ENCODE assay signal across 14 mouse cellular contexts in the genomic region with DNA sequence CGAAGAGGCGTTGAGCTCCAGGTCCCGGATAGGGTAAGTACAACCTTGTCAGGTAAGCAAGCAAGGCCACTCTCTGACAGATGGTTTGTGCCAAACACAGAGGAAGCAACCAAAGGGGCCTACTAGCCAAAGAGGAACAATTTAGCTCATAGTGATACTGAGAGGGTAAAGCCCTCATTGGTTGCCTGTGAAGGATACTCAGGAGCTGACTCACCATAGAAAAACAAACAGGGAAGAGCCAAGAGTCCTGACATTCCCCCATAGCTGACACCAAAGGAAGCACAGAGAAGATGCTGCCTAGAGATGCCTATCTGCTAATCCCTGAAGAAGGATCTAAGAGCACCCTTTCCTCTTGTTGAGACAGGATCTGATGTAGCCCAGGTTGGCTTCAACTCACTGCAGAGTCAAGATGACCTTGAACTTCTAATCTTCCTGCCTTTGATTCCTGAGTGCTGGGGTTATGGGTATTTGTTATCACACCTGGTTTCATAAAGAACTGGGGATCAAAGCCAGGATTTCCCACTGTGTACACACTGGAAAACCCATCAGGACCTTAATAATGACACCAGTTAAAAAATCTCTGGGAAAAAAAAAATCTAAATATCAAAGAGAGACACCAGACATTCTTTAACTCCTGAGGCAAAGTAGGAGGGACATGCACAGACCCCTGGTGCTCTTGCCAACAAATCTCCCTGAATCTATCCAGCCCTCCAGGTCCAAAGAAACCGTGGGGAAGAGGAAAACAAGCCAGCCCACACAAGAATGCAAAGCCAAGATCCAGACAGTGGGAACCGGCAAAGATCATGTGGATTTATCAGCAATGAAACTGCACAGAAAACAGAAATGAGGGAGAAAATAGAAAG. TPM values are rescaled to one million over a fixed set of nuclear protein-coding genes. Genes with fewer than 3 reads are reported as not detected.
DNase-seq lines count a peak whose midpoint lies in the region; ATAC-seq and TF ChIP-seq lines count a peak whose summit lies in the region.
"Had no signal": no experiment of that assay in that cellular context is flagged by ENCODE, and none has a peak within 500 bp of the region (broad histone marks: within the 10 kb centered on the region; RNA-seq: fewer than 3 reads in every experiment).

No protein-coding gene starts in this region.

- peak overlapping the region; percentile 75 for H3K27ac ChIP-seq in kidney, embryonic 16.5 days (ENCODE audit: low read length)
- 0 out of 2 replicates have a peak overlapping the region, but pooled peaks have one; percentile 11 for H3K27ac ChIP-seq in limb, embryonic 14.5 days (replicated peaks; ENCODE audit: low read depth, low read length)
- H3K27ac ChIP-seq in hindbrain, embryonic 13.5 days: no peak overlapping the region
- H3K27ac ChIP-seq: neural tube, embryonic 15.5 days had no signal

- no peak overlapping the region for H3K4me3 ChIP-seq in kidney, embryonic 16.5 days (ENCODE audit: low read length)
- no peak overlapping the region for H3K4me3 ChIP-seq in limb, embryonic 14.5 days (replicated peaks; ENCODE audit: low read length)
- H3K4me3 ChIP-seq in hindbrain, embryonic 13.5 days: no peak overlapping the region
- H3K4me3 ChIP-seq: neural tube, embryonic 15.5 days had no signal

- no peak for ATAC-seq in kidney, embryonic 16.5 days (ENCODE audit: low FRiP score, low TSS enrichment)
- no peak for ATAC-seq in limb, embryonic 14.5 days (ENCODE audit: low FRiP score, low read depth)
- no peak for ATAC-seq in activated CD4-positive, CD25-positive, alpha-beta regulatory T cell, adult 4 months
- no peak for ATAC-seq in hindbrain, embryonic 13.5 days (ENCODE audit: low FRiP score)
- ATAC-seq: CD4-positive, CD25-positive, alpha-beta regulatory T cell, adult 4 months; hindbrain, embryonic 16.5 days had no signal

- DNase-seq in adrenal gland, postnatal 14 days: peak; percentile 13
- DNase-seq in adrenal gland, adult 18-20 months (ENCODE audit: low spot score in 2 of 2): no peak
- DNase-seq in kidney, postnatal 25 days: no peak
- DNase-seq in A20 (ENCODE audit: low read depth, low spot score): peak; percentile 67
- DNase-seq in limb, embryonic 14.5 days (ENCODE audit: low spot score): no peak

- WGBS in kidney, embryonic 16.5 days: 66% methylated on average over 5 of the region's 5 CpGs
- 69% methylated on average over 5 of the region's 5 CpGs for WGBS in limb, embryonic 14.5 days
- 83% methylated on average over 5 of the region's 5 CpGs for WGBS in hindbrain, embryonic 13.5 days

- no peak overlapping the region for H3K9ac ChIP-seq in kidney, embryonic 16.5 days (replicated peaks; ENCODE audit: low read length)
- H3K9ac ChIP-seq in limb, embryonic 14.5 days (ENCODE audit: low read depth, low read length, severe bottlenecking): no peak overlapping the region
- no peak overlapping the region for H3K9ac ChIP-seq in hindbrain, embryonic 13.5 days
- H3K9ac ChIP-seq: neural tube, embryonic 15.5 days had no signal

- 0 out of 2 replicates have a peak, but pooled peaks cover 2% of the 10 kb centered on the region for H3K36me3 ChIP-seq in kidney, embryonic 16.5 days (ENCODE audit: insufficient read depth, low read length)
- H3K36me3 ChIP-seq in limb, embryonic 14.5 days (ENCODE audit: control insufficient read depth, insufficient read depth, low read length): no peaks in the 10 kb centered on the region
- H3K36me3 ChIP-seq in hindbrain, embryonic 13.5 days: no peaks in the 10 kb centered on the region
- H3K36me3 ChIP-seq: neural tube, embryonic 15.5 days had no signal

- no peaks in the 10 kb centered on the region for H3K27me3 ChIP-seq in kidney, embryonic 16.5 days (ENCODE audit: insufficient read depth, low read length)
- no peaks in the 10 kb centered on the region for H3K27me3 ChIP-seq in limb, embryonic 14.5 days (ENCODE audit: control insufficient read depth, insufficient read depth, low read length)
- no peaks in the 10 kb centered on the region for H3K27me3 ChIP-seq in hindbrain, embryonic 13.5 days
- H3K27me3 ChIP-seq: neural tube, embryonic 15.5 days had no signal

- TF ChIP-seq POLR2A in limb, embryonic 14.5 days (IDR thresholded peaks at IDR 0.05; ENCODE audit: borderline replicate concordance, extremely low read depth, insufficient read depth, insufficient read length): no peak

- H3K9me3 ChIP-seq in kidney, embryonic 16.5 days (ENCODE audit: low read length): no peaks in the 10 kb centered on the region
- no peaks in the 10 kb centered on the region for H3K9me3 ChIP-seq in limb, embryonic 14.5 days (ENCODE audit: control insufficient read depth, low read length)
- no peaks in the 10 kb centered on the region for H3K9me3 ChIP-seq in hindbrain, embryonic 13.5 days
- H3K9me3 ChIP-seq: neural tube, embryonic 15.5 days had no signal

- H3K4me1 ChIP-seq in kidney, embryonic 16.5 days (ENCODE audit: insufficient read depth, low read length): peaks cover 30% of the 10 kb centered on the region
- peaks cover 11% of the 10 kb centered on the region for H3K4me1 ChIP-seq in limb, embryonic 14.5 days (ENCODE audit: control insufficient read depth, insufficient read depth, low read length)
- no peaks in the 10 kb centered on the region for H3K4me1 ChIP-seq in hindbrain, embryonic 13.5 days (replicated peaks)
- H3K4me1 ChIP-seq: neural tube, embryonic 15.5 days had no signal

- no peak overlapping the region for H3K4me2 ChIP-seq in kidney, embryonic 16.5 days (replicated peaks; ENCODE audit: low read depth, low read length)
- no peak overlapping the region for H3K4me2 ChIP-seq in limb, embryonic 14.5 days (replicated peaks; ENCODE audit: low read depth, low read length, severe bottlenecking)
- H3K4me2 ChIP-seq in hindbrain, embryonic 13.5 days: no peak overlapping the region
- H3K4me2 ChIP-seq: neural tube, embryonic 15.5 days had no signal

RNA-seq across cellular contexts. Expression of a gene that starts 3.6 kb away (rescaled TPM):
- total RNA-seq in adrenal gland, postnatal 14 days (2021): not detected in 2 replicates
- not detected for total RNA-seq in adrenal gland, adult 18-20 months (2021)
- polyA plus RNA-seq in kidney, embryonic 16.5 days (2015; fragmentation: Nextera tagmentation; extraction: Ambion mirVana): not detected in 2 replicates
- polyA plus RNA-seq in limb, embryonic 14.5 days (2012; rRNA removed): not detected in 2 replicates
- not detected in 2 replicates for polyA plus RNA-seq in limb, embryonic 14.5 days (2014; fragmentation: Nextera tagmentation; extraction: Ambion mirVana)
- not detected for polyA plus RNA-seq in activated CD4-positive, CD25-positive, alpha-beta regulatory T cell, adult 4 months (2017; shearing (Covaris generic))
- not detected in 2 replicates for polyA plus RNA-seq in hindbrain, embryonic 13.5 days (2015; fragmentation: Nextera tagmentation; extraction: Ambion mirVana)
- total RNA-seq: layer of hippocampus, postnatal 25 days; megakaryocyte progenitor cell, adult 5-6 weeks had no signal
- polyA plus RNA-seq: CD4-positive, CD25-positive, alpha-beta regulatory T cell, adult 4 months; cortical plate, adult 2 months; hindbrain, embryonic 16.5 days; neural tube, embryonic 15.5 days had no signal

RNA-seq across cellular contexts. Expression of a gene that starts 18.8 kb away (rescaled TPM):
- 12.2 and 14.6 TPM in 2 replicates for total RNA-seq in adrenal gland, postnatal 14 days (2021)
- total RNA-seq in adrenal gland, adult 18-20 months (2021): 10 to 100 TPM; 12.2 to 12.6 TPM
- polyA plus RNA-seq in kidney, embryonic 16.5 days (2015; fragmentation: Nextera tagmentation; extraction: Ambion mirVana): 16.7 and 18.1 TPM in 2 replicates
- 15.3 and 16.1 TPM in 2 replicates for polyA plus RNA-seq in limb, embryonic 14.5 days (2012; rRNA removed)
- polyA plus RNA-seq in limb, embryonic 14.5 days (2014; fragmentation: Nextera tagmentation; extraction: Ambion mirVana): 13.1 and 14.4 TPM in 2 replicates
- 1 to 10 TPM; 1.2 to 2.6 TPM for polyA plus RNA-seq in activated CD4-positive, CD25-positive, alpha-beta regulatory T cell, adult 4 months (2017; shearing (Covaris generic))
- polyA plus RNA-seq in hindbrain, embryonic 13.5 days (2015; fragmentation: Nextera tagmentation; extraction: Ambion mirVana): 4.6 and 5.0 TPM in 2 replicates

RNA-seq across cellular contexts. Expression of a gene that starts 58.0 kb away (rescaled TPM):
- 10.9 and 12.6 TPM in 2 replicates for total RNA-seq in adrenal gland, postnatal 14 days (2021)
- 10 to 100 TPM; 12.2 to 16.7 TPM for total RNA-seq in adrenal gland, adult 18-20 months (2021)
- polyA plus RNA-seq in kidney, embryonic 16.5 days (2015; fragmentation: Nextera tagmentation; extraction: Ambion mirVana): 43.4 and 48.6 TPM in 2 replicates
- 8.1 and 8.2 TPM in 2 replicates for polyA plus RNA-seq in limb, embryonic 14.5 days (2012; rRNA removed)
- 10.2 TPM in 2 replicates for polyA plus RNA-seq in limb, embryonic 14.5 days (2014; fragmentation: Nextera tagmentation; extraction: Ambion mirVana)
- under 1 TPM in 1 of 2 experiments, not detected in 1; 0.60 TPM for polyA plus RNA-seq in activated CD4-positive, CD25-positive, alpha-beta regulatory T cell, adult 4 months (2017; shearing (Covaris generic))
- 2.1 and 3.2 TPM in 2 replicates for polyA plus RNA-seq in hindbrain, embryonic 13.5 days (2015; fragmentation: Nextera tagmentation; extraction: Ambion mirVana)

Comparison
In these comparisons a context has a peak if more than half of its experiments do, and no peak if none do; other contexts are left out.
1. DNase-seq: peak in adrenal gland, postnatal 14 days (single experiment) and A20 (single experiment); none in adrenal gland, adult 18-20 months (0 of 2), kidney, postnatal 25 days (0 of 2) and limb, embryonic 14.5 days (single experiment).